Mouse (Mus musculus): ENCODE results near the gene Tifab. TPM values are rescaled to one million over a fixed set of nuclear protein-coding genes. Genes with fewer than 3 reads are reported as not detected.

The Tifab gene
- polyA plus RNA-seq, 1 experiment: not detected

GRCm38 (mm10) chr13:56172901-56173545, 5.7 kb downstream of the Tifab start:
- H3K27me3 ChIP-seq (ENCODE audit: control insufficient read depth, insufficient read depth, insufficient read length): peaks cover 72% of the 10 kb centered on the region
- H3K4me3 ChIP-seq (ENCODE audit: insufficient read depth, poor library complexity, severe bottlenecking): no peak overlapping the region
- H3K79me2 ChIP-seq (ENCODE audit: control insufficient read depth, insufficient read depth): no peaks in the 10 kb centered on the region
- no peaks in the 10 kb centered on the region for H3K36me3 ChIP-seq (ENCODE audit: control insufficient read depth, insufficient read depth)
- TF ChIP-seq FOSL1 (IDR thresholded peaks at IDR 0.05; ENCODE audit: insufficient read depth, low read length, poor library complexity, severe bottlenecking) (no peak), CEBPB (IDR thresholded peaks at IDR 0.05; ENCODE audit: low read depth) (no peak), MAX (IDR thresholded peaks at IDR 0.05) (no peak), MYOD1 (IDR thresholded peaks at IDR 0.05; ENCODE audit: control insufficient read depth, insufficient read length, low read depth) (no peak), CTCF (IDR thresholded peaks at IDR 0.05; ENCODE audit: control insufficient read depth, insufficient read depth, insufficient read length) (no peak), USF1 (IDR thresholded peaks at IDR 0.05; ENCODE audit: low read depth) (no peak), MYOG (IDR thresholded peaks at IDR 0.05; ENCODE audit: control insufficient read depth, extremely low read depth, insufficient read length) (no peak)
- H3ac ChIP-seq (ENCODE audit: control insufficient read depth, insufficient read length, low read depth): no peak overlapping the region
- no peaks in the 10 kb centered on the region for H3K79me3 ChIP-seq (ENCODE audit: low read depth)

- no peak overlapping the region for H3K4me3 ChIP-seq (ENCODE audit: insufficient read depth, poor library complexity, severe bottlenecking)
- peaks cover 73% of the 10 kb centered on the region for H3K27me3 ChIP-seq (ENCODE audit: control insufficient read depth, insufficient read depth, insufficient read length)
- H3ac ChIP-seq (ENCODE audit: control insufficient read depth, insufficient read length, low read depth): no peak overlapping the region
- no peaks in the 10 kb centered on the region for H3K79me3 ChIP-seq (ENCODE audit: low read depth)
- no peaks in the 10 kb centered on the region for H3K79me2 ChIP-seq (ENCODE audit: control insufficient read depth, insufficient read depth)
- no peaks in the 10 kb centered on the region for H3K36me3 ChIP-seq (ENCODE audit: control insufficient read depth, insufficient read depth)
- TF ChIP-seq CTCF (IDR thresholded peaks at IDR 0.05; ENCODE audit: control insufficient read depth, insufficient read depth, insufficient read length) (no peak), USF1 (IDR thresholded peaks at IDR 0.05; ENCODE audit: low read depth) (no peak), MAX (IDR thresholded peaks at IDR 0.05) (no peak), FOSL1 (IDR thresholded peaks at IDR 0.05; ENCODE audit: insufficient read depth, low read length, poor library complexity, severe bottlenecking) (no peak)
Measured at GRCm38 (mm10) chr13:56172106-56172505, 6.6 kb downstream of the Tifab start.

GRCm38 (mm10) chr13:56168403-56168781, 10.3 kb downstream of the Tifab start:
- Histone ChIP-seq H3K36me3 (ENCODE audit: control insufficient read depth, insufficient read depth) (no peaks in the 10 kb centered on the region), H3ac (ENCODE audit: control insufficient read depth, insufficient read length, low read depth) (no peak overlapping the region), H3K79me3 (ENCODE audit: low read depth) (no peaks in the 10 kb centered on the region), H3K79me2 (ENCODE audit: control insufficient read depth, insufficient read depth) (no peaks in the 10 kb centered on the region), H3K27me3 (ENCODE audit: control insufficient read depth, insufficient read depth, insufficient read length) (peaks cover 65% of the 10 kb centered on the region), H3K4me3 (ENCODE audit: insufficient read depth, poor library complexity, severe bottlenecking) (no peak overlapping the region)
- TF ChIP-seq CEBPB (IDR thresholded peaks at IDR 0.05; ENCODE audit: low read depth) (no peak), MYOG (IDR thresholded peaks at IDR 0.05; ENCODE audit: control insufficient read depth, extremely low read depth, insufficient read length) (no peak), CTCF (IDR thresholded peaks at IDR 0.05; ENCODE audit: control insufficient read depth, insufficient read depth, insufficient read length) (no peak), FOSL1 (IDR thresholded peaks at IDR 0.05; ENCODE audit: insufficient read depth, low read length, poor library complexity, severe bottlenecking) (no peak)

GRCm38 (mm10) chr13:56167446-56168402, 11.0 kb downstream of the Tifab start:
- Histone ChIP-seq H3K79me3 (ENCODE audit: low read depth) (no peaks in the 10 kb centered on the region), H3K4me3 (ENCODE audit: insufficient read depth, poor library complexity, severe bottlenecking) (no peak overlapping the region), H3K79me2 (ENCODE audit: control insufficient read depth, insufficient read depth) (no peaks in the 10 kb centered on the region), H3K27me3 (ENCODE audit: control insufficient read depth, insufficient read depth, insufficient read length) (peaks cover 64% of the 10 kb centered on the region), H3K36me3 (ENCODE audit: control insufficient read depth, insufficient read depth) (no peaks in the 10 kb centered on the region), H3ac (ENCODE audit: control insufficient read depth, insufficient read length, low read depth) (no peak overlapping the region)
- TF ChIP-seq USF1 (IDR thresholded peaks at IDR 0.05; ENCODE audit: low read depth): no peak
- no peak for TF ChIP-seq MYOD1 (IDR thresholded peaks at IDR 0.05; ENCODE audit: control insufficient read depth, insufficient read length, low read depth)
- no peak for TF ChIP-seq CEBPB (IDR thresholded peaks at IDR 0.05; ENCODE audit: low read depth)
- TF ChIP-seq MAX (IDR thresholded peaks at IDR 0.05): no peak
- TF ChIP-seq MYOG (IDR thresholded peaks at IDR 0.05; ENCODE audit: control insufficient read depth, extremely low read depth, insufficient read length): no peak
- no peak for TF ChIP-seq FOSL1 (IDR thresholded peaks at IDR 0.05; ENCODE audit: insufficient read depth, low read length, poor library complexity, severe bottlenecking)
- peak; percentile 4 for TF ChIP-seq CTCF (IDR thresholded peaks at IDR 0.05; ENCODE audit: control insufficient read depth, insufficient read depth, insufficient read length)

GRCm38 (mm10) chr13:56165561-56165960, 13.1 kb downstream of the Tifab start:
- H3K4me3 ChIP-seq (ENCODE audit: insufficient read depth, poor library complexity, severe bottlenecking): no peak overlapping the region
- H3K79me2 ChIP-seq (ENCODE audit: control insufficient read depth, insufficient read depth): no peaks in the 10 kb centered on the region
- H3K36me3 ChIP-seq (ENCODE audit: control insufficient read depth, insufficient read depth): no peaks in the 10 kb centered on the region
- H3K27me3 ChIP-seq (ENCODE audit: control insufficient read depth, insufficient read depth, insufficient read length): peaks cover 58% of the 10 kb centered on the region
- TF ChIP-seq MYOD1 (IDR thresholded peaks at IDR 0.05; ENCODE audit: control insufficient read depth, insufficient read length, low read depth) (no peak), USF1 (IDR thresholded peaks at IDR 0.05; ENCODE audit: low read depth) (no peak), MYOG (IDR thresholded peaks at IDR 0.05; ENCODE audit: control insufficient read depth, extremely low read depth, insufficient read length) (no peak), MAX (IDR thresholded peaks at IDR 0.05) (no peak), FOSL1 (IDR thresholded peaks at IDR 0.05; ENCODE audit: insufficient read depth, low read length, poor library complexity, severe bottlenecking) (no peak), CEBPB (IDR thresholded peaks at IDR 0.05; ENCODE audit: low read depth) (no peak), CTCF (IDR thresholded peaks at IDR 0.05; ENCODE audit: control insufficient read depth, insufficient read depth, insufficient read length) (no peak)
- H3K79me3 ChIP-seq (ENCODE audit: low read depth): no peaks in the 10 kb centered on the region
- no peak overlapping the region for H3ac ChIP-seq (ENCODE audit: control insufficient read depth, insufficient read length, low read depth)
